Mouse (Mus musculus) heart, postnatal 0 days (tissue): ENCODE measurements around the gene Hmgb1.

Source experiments
- CTCF ChIP-seq: IDR thresholded peaks from 2 replicates; pipeline ENCODE4 v1.5.1; 2016; ENCODE audit warnings: antibody characterized with exemption, control low read depth, low read depth
- EP300 ChIP-seq: IDR thresholded peaks from 2 replicates; pipeline ENCODE4 v1.6.1; 2016; ENCODE audit warnings: antibody characterized with exemption, low read depth

DNA sequence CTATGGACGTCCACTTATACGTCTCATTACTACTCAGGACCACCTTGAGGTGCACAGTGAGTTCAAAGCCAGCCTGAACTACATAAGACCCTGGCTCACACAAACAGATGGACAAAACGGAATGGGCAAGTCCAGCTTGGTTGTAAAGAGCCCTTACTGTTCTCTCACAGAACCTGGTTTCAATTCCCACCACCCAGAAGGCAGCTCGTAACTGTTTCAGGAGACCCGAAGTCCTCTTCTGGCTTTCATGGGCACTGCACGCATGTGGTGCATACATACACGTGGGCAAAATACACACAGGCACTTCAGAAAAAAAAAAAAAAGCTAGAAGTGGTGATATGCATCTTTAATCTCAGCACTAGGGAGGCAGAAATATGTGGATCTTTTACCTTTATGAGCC lies 139.2 kb downstream of the Hmgb1 start:
- TF ChIP-seq CTCF (no peak), EP300 (no peak)
